Mouse (Mus musculus): ENCODE data around the gene Mrgprd. TPM values are rescaled to one million over a fixed set of nuclear protein-coding genes. Genes with fewer than 3 reads are reported as not detected.

Gene Mrgprd
- total RNA-seq, 4 experiments from 2014 or later, result not detected

DNA sequence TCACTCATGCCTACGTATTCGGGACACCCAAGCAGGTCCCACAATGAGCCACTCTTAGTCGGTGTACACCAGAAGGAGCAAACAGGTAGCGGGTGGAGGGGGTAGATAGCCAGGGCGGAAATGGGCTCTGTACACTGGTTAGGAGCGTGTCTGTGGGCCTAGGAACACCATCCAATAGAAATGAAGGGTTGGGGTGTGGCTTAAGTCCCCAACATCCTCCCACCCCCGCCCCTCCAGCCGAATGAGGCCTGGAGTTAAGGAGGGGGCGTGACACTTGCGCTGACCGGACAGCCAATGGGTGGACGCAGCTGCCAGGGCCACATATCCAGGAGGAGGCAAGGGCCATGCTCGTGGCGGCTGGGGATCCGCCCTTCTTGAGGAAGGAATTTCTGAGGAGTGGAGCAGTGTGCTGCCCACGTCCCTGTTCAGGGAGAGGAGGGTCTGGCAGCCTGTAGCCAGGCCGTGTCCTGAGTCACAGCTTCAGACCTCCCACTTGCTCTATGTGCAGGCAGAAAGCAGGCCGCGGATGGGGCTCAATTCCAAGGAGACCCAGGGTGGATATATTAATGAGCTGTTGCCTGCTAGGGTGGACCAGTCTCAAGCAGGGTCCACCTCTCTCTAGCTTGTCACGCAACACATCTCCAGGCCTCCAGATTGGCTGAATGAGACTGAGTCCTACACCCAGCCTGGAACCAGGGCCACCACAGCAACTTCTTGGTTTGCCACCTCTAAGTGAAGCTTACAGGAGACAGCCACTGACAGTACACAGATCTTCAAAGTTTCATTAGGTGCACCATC, 11.9 kb upstream of the Mrgprd start:
- DNase-seq, result peak; percentile 31

DNA sequence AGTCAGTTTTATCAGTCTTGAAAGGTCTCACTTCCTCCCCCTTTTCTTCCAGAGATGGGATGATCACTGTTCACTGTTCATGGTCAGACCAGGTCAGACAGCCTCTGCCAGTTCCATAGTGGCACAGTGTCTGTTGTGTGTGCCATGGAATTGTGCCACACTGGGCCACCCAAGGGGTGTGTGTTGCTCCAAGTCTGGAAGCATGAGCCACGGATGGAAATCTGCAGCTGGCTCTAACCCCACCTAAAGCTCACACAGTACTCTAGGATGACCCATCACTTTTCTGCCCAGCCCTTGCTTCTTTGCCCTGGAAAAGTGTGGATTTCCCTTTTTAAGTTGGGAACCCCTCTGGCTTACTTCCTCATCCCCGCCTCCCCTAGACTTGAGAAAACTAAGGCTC, 10.5 kb upstream of the Mrgprd start:
- no peak for DNase-seq

DNA sequence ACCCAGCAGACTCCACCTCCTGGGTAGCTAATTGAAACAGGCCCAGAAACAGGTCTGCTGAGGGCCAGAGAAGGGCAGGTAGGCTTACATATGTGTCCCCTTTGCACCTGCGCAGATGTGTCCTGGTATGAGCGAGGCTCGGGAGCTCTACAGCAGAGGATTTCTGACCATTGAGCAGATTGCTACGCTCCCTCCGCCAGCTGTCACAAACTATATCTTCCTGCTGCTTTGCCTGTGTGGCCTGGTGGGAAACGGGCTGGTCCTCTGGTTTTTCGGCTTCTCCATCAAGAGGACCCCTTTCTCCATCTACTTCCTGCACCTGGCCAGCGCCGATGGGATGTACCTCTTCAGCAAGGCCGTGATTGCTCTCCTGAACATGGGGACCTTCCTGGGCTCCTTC, 7.0 kb upstream of the Mrgprd start:
- no peak for DNase-seq

DNA sequence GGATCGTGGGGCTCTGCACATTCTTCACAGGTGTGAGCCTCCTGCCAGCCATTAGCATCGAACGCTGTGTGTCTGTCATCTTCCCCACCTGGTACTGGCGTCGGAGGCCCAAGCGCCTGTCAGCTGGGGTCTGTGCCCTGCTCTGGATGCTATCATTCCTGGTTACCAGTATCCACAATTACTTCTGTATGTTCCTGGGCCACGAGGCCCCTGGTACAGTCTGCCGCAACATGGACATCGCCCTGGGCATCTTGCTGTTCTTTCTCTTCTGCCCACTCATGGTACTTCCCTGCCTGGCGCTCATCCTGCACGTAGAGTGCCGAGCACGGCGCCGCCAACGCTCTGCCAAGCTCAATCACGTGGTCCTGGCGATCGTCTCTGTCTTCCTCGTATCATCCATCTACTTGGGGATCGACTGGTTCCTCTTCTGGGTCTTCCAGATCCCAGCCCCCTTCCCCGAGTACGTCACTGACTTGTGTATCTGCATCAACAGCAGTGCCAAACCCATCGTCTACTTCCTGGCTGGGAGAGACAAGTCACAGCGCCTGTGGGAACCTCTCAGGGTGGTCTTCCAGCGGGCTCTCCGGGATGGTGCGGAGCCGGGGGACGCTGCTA, 6.5 kb upstream of the Mrgprd start:
- no peak for DNase-seq

DNA sequence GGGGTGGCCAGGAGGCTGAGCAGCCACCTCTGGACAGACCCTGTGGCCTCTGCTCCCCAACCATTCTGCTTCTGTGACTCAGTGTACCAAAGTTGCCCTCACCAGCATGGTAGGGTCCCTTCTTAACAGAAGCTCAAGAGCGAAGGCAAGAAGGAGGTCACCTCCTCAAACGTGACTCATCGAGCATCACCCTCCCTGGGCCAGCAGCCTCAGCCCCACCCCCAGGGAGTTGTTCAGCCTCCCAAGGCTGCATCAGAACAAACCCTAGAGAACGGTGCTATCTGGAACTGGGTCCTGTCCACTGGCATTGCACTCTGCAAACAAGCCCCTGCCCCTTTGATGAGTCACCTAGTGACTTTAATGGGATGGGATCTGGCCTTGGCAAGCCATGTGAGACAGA, 5.8 kb upstream of the Mrgprd start:
- peak; percentile 74 for DNase-seq

DNA sequence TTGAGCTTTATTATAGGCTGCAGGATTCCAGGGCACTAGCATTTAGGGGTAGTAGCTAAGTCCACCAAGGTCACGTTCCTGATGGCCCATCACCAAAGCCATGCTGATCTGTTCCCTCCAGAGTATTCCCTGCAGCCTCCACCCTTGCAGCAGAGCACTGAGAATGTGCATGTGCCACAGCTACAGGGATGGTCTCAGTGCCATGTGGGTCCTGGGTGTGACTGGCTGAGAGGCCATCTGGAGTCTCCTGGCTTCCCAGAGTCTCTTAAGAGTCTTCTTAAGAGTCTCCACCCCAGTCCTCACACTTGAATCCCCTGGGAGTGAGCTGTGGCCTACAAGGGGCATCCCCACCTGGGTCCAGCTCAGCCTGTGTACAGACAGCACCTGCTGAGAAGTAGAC, 4.8 kb upstream of the Mrgprd start:
- no peak for DNase-seq

DNA sequence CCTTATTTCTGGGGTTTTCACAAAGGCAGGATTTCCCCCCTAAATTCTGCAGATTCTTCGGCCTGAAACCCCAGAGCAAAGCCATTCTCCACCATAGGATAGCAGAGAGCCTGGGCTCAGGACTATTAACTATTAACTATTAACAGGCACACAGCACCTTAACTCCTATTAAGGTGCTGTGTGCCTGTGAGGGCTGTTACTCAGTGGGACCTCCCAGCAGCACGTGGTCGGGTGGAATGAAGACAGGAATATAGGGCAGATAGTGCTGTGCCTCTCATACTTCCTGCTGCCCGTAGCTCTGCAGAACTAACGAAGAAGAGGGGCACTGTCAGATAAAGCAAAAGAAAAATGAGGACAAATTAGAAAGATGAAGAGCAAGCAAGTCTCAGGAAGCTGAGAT, 4.1 kb upstream of the Mrgprd start:
- no peak for DNase-seq

DNA sequence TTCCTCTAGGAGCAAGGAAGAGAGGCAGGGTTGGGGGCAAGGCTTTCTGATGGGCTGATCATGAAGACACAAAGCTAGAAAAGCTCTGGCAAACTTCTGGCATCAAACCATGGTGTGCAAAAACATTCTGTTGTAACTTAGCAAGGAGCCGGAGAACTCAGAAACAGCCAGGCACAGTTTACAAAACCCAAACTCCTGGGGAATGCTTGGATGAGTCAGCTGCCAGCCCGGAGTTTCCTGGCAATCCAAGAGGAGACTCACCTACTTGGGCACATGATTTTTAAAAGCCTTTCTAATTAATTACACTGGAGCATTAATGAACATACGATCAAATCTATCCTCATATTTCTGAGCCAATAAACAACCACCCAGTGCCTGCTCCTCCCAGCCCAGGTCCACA, 2.5 kb upstream of the Mrgprd start:
- no peak for DNase-seq

DNA sequence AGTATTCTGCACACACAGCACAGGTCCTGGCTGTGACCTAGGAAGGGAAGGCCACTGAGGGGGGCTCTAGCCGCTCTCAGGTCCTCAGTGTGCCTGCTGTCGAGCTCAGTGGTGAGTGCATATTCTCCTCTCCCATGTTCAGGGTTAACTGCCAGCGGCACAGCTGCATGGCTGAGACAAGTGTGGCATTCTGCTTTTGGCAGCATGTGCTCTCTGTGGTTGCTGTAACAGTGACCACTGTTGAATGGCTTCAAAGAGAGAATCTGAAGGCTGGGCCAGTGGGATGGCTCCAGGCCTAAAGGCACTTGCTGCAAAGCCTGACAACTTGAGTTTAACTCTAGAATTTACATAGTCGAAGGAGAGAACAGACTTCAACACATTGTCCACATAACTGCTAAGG, 2.9 kb downstream of the Mrgprd start:
- DNase-seq, result no peak

DNA sequence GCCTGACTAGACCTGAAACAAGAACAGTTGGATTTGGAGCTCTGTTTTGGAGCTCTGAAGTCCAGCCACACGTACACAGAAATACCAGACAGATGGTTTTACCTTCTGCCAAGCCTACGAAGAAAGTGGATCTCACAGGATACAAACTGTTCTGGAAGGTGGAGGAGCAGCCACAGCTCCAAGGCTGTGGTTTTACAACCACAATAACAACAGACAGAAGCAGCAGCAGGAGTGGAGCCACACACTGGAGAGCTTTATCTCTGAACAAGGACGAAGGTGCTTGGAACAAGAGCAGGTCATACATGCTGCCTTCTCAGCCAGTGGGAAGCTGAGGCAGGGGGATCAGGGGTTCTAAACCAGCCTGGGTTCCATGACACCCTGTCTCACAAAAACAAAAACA, 4.8 kb downstream of the Mrgprd start:
- no peak for DNase-seq

DNA sequence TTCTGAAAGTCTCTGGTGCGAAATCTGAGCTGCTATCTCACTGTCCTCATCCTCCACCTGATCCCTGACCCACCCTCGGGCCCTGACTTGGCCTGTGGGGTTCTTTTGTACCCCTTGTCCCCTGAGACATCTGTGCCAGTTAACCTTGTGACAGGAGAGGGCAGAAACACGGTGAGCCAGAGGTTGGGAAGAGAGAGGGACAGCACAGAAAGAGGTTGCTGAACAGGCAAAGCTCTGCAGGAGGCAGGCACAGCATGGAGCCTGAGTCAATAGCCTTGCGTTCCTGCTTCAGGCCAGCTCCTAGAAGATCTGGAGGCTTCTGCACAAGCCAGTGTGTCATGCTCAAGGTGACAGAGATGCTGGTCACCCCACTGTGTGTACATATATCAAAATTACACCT, 9.0 kb downstream of the Mrgprd start:
- DNase-seq, result no peak

DNA sequence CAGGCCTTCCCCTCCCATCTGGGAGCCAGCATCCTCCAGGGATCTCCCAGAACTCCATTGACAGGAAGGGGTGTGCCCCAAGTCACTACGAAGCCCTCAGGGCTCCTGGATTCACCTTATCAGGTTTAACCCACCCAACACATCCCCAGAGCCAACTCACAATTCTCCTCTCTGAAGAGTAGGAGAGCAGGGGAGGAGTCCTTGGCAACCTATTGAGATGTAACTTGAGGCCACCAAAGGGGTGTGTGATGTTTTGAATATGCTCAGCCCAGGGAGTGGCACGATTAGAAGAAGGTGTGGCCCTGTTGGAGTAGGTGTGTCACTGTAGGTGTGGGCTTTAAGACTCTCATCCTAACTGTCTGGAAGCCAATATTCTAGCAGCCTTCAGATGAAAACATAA, 11.1 kb downstream of the Mrgprd start:
- no peak for DNase-seq

DNA sequence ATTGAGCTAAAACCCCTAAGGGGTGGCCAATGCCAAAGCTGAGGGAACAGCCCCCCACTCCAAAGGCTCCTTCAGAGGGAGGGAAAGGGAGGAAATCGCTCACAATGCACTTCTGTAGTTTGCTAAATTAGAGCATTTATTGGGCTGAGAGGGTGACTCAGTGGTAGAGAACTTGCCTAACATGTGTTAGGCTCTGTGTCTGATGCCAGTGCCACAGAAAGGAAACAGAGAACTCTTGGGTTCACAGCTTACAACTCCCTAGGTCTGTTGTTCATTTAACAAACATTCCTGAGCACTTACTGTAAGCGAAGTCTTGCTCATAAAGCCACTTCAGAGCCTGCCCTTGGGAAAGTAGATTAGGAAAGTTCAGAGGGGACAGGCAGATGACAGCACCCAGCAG, 15.3 kb downstream of the Mrgprd start:
- DNase-seq, result no peak

DNA sequence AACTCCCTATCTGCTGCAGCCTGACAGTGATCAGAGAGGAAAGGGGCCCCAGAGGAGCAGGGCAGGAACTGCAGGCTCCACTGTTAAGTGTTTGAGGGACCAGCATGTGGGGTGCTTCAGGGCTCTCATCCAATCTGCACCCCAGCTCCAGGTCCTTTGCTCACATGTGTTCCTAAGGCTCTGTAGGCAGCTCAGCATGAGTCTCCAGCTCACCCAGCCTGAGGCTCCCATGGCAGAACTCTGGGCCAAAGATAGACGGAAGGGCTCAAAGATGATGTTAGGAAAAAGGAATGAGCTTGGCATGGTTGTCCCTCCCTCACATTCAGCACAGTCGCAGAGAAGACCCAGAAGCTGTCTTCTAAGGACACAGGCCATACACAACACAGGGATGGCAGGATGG, 16.0 kb downstream of the Mrgprd start:
- no peak for DNase-seq

DNA sequence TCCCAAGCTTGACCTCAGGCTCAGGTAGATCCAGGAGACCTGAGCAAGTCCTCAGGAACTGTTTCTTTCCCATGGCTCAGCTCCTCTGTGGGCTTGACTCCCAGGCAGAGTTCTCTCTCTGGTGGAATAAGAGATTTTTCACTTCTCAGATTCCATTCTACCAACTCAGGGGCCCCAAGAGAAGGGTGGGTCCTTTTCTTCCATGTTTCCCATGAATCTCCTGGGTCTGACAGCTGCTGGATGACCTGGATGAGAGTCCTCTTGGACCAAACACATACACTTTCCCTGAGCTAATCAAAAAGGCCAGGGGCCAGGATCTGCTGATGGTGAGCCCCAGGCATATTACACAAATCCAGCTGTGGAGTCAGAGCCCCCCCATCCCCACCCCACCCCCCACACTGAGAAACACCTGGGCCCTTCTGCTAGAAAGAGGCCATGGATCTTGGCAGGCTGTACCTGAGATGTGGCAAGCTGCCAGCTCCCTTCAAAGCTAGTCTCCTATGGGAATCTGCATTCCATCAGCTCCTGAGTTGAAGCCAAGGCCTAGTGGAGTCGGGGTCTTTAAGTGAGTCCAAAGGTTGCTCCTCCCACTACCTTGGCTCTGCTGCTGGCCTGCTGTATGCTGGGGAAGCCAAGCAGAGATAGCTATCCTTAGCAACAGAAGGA, 17.9 kb downstream of the Mrgprd start:
- no peak for DNase-seq

DNA sequence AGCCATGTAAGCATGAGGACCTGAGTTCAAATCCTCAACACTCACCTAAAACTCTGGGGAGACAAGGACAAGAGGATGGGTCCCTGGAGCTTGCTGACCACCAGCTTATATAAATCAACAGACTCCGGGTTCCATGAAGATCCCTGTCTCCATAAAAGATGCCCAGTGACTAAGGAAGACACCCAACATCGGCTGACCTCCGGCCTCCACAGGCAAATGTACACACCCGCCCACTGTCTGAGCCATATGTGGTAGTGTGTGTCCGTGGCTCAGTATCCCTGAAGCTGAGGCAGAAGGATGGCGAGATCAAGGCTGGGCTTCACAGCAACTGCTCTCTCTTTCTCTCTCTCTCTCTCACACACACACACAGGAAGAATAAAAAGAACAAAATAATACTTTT, 19.3 kb downstream of the Mrgprd start:
- no peak for DNase-seq

DNA sequence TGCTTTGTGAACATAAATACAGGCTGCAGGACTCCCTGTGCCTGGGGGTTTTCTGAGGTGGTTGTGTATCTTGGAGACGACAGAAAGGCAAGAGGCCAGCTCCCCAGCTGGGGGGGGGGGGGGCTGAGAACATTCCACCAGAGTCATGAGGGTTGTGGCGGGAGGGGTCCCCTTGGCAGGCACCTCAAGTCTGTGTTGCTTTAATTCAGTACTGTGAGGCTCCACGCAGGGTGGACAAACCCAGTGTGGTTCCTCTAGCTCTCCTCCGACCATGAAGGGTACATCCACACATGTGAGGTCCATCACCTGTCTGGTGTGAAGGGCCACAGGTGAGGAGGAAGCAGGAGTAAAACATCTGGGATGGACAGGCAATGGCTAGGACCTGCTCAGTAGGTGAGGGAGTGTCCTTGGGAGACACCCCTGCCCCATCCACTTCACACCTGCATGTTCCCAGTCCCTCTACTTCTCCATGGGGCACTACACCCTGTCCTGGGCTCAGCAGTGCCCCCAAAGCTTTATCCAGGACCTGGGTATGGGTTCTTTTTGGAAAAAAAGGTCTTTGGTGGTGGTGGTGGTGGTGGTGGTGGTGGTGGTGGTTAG, 19.9 kb downstream of the Mrgprd start:
- no peak for DNase-seq

DNA sequence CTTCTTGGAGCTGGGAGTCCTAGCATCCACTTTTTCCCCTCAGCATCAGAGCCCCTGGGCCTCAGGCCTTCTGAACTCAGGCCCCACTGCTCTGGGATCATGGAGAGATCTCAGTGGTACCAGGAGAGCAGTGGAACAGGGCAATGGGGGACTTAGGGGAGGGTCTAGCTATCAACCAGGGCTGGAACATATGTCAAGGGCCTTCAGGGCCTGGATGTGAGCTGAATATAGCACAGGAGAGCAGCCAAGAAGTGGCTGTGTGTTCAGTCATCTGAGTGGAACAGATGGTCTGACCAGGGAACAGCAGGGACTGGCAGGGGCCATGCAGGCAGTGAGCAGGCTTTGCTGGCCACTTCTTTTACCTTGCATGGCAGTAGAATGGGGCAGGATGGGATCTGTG, 20.6 kb downstream of the Mrgprd start:
- DNase-seq, result no peak

DNA sequence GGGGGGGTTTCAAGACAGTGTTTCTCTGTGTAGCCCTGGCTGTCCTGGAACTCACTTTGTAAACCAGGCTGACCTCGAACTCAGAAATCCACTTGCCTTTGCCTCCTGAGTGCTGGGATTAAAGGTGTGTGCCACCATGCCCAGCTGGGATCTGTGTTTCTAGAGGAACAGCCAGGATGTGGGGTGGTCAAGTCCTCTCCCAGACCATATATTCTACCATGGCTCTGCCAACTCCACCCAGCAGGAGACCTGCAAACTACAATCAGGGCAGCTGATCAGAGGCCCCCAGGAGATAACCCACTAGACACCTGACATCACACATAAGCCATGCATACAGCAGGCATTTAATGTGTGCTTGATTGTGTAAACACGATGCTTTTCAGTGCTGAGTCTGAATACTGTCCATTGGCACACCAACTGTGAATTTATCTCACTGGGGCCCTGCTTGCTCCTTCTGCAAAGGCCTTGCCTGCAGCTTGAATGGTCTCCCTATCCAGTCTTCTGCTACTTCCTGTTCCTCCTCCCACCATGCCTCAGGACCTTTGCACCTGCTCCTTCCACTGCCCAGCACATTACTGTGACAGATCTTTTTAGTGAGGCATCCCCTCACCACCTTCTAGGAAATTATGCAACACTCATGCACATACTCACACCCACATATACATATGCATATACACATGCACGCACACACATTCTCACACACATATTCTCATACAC, 21.1 kb downstream of the Mrgprd start:
- DNase-seq, result no peak

DNA sequence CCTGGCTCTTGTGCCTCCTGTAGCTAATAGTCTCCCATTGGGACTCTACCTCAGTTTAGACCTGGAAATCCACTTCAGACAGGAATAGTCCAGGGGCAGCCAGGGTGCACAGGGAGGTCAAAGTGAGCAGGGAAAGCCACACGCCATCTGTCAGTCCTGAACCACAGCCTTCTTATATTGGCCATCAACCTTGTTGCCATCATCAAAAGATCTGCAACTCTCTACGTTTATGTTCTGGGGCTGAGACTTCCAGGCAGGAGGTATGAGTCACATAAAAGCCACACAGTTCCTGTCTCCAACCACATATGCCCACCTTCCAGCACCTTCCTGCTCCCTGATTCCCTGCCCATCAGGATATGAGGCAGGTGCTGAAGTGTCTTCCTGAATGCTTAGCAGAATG, 23.3 kb downstream of the Mrgprd start:
- no peak for DNase-seq

DNA sequence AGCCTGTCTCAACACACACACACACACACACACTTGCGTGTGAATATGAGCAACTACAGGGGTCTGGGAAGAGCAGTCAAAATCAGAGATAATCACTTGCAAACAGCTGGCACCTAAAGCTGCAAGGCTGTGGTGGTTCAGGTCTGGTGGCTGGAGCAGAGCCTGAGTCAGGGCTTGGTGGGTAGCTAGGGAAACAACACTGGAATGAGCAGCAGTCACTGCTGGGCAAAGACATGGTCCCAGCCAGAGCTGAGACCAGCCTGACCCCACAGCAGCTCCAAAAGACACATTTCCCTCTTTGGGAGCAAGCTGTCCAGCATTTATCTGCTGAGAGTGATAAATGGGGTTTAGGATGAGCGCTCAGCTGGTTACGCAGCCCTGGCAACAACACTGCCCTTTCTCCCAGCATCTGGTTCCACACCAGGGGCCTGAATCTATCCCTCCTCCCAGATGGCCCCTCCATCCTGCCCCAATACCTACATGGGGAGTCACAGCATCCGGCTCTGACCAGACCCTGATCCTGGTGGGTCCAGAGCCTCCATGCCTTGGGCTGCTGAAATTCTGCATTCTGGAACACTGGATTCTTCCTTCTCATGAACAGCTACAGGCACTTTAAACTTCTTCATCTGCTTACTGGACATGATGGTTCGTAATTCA, 25.7 kb downstream of the Mrgprd start:
- no peak for DNase-seq

All from adrenal gland, adult 8-10 months (tissue).